Mouse (Mus musculus): ENCODE data around the gene Gabbr2. TPM values are rescaled to one million over a fixed set of nuclear protein-coding genes. Genes with fewer than 3 reads are reported as not detected.

The Gabbr2 gene
- polyA plus RNA-seq, 1 experiment from 2014 or later, result 3.0 TPM

GRCm38 (mm10) chr4:46853852-46854460 is 137.7 kb downstream of the Gabbr2 start:
- Histone ChIP-seq H3K36me3 (no peaks in the 10 kb centered on the region), H3K9me3 (peaks cover 4% of the 10 kb centered on the region; the same call in 1 of the 2 replicates), H3K4me3 (no peak overlapping the region), H3K27ac (no peak overlapping the region), H3K4me1 (no peaks in the 10 kb centered on the region), H3K4me2 (replicated peaks) (no peak overlapping the region), H3K9ac (no peak overlapping the region), H3K27me3 (replicated peaks) (no peaks in the 10 kb centered on the region)
- WGBS, result 89% methylated on average over 12 of the region's 12 CpGs
- no peak for ATAC-seq (ENCODE audit: low FRiP score, low read depth)

GRCm38 (mm10) chr4:46847745-46848144 is 143.9 kb downstream of the Gabbr2 start:
- H3K9ac ChIP-seq, result no peak overlapping the region
- ATAC-seq (ENCODE audit: low FRiP score, low read depth), result no peak
- no peak overlapping the region for H3K4me3 ChIP-seq
- H3K4me1 ChIP-seq, result no peaks in the 10 kb centered on the region
- H3K4me2 ChIP-seq (replicated peaks), result no peak overlapping the region
- no peaks in the 10 kb centered on the region for H3K27me3 ChIP-seq (replicated peaks)
- H3K9me3 ChIP-seq, result peaks cover 4% of the 10 kb centered on the region; the same call in 1 of the 2 replicates
- no peaks in the 10 kb centered on the region for H3K36me3 ChIP-seq
- no peak overlapping the region for H3K27ac ChIP-seq

GRCm38 (mm10) chr4:46846396-46846795 is 145.3 kb downstream of the Gabbr2 start:
- H3K27me3 ChIP-seq (replicated peaks), result no peaks in the 10 kb centered on the region
- peaks cover 4% of the 10 kb centered on the region; the same call in 1 of the 2 replicates for H3K9me3 ChIP-seq
- 94% methylated on average over 10 of the region's 10 CpGs for WGBS
- no peak for ATAC-seq (ENCODE audit: low FRiP score, low read depth)
- no peak overlapping the region for H3K27ac ChIP-seq
- H3K36me3 ChIP-seq, result no peaks in the 10 kb centered on the region
- H3K9ac ChIP-seq, result no peak overlapping the region
- no peak overlapping the region for H3K4me2 ChIP-seq (replicated peaks)
- H3K4me1 ChIP-seq, result no peaks in the 10 kb centered on the region
- no peak overlapping the region for H3K4me3 ChIP-seq

- no peak for ATAC-seq (ENCODE audit: low FRiP score, low read depth)
- Histone ChIP-seq H3K9me3 (no peaks in the 10 kb centered on the region), H3K9ac (no peak overlapping the region), H3K4me1 (no peaks in the 10 kb centered on the region), H3K4me3 (no peak overlapping the region), H3K27ac (no peak overlapping the region), H3K36me3 (no peaks in the 10 kb centered on the region), H3K27me3 (replicated peaks) (no peaks in the 10 kb centered on the region), H3K4me2 (replicated peaks) (no peak overlapping the region)
- 78% methylated on average over 6 of the region's 6 CpGs for WGBS
Measured at GRCm38 (mm10) chr4:46844982-46845643, 146.6 kb downstream of the Gabbr2 start.

GRCm38 (mm10) chr4:46844567-46844966 is 147.1 kb downstream of the Gabbr2 start:
- 81% methylated on average over 5 of the region's 5 CpGs for WGBS
- no peak overlapping the region for H3K9ac ChIP-seq
- no peak overlapping the region for H3K4me3 ChIP-seq
- H3K36me3 ChIP-seq, result no peaks in the 10 kb centered on the region
- H3K4me2 ChIP-seq (replicated peaks), result no peak overlapping the region
- no peak for ATAC-seq (ENCODE audit: low FRiP score, low read depth)
- no peaks in the 10 kb centered on the region for H3K9me3 ChIP-seq
- no peaks in the 10 kb centered on the region for H3K27me3 ChIP-seq (replicated peaks)
- no peak overlapping the region for H3K27ac ChIP-seq
- H3K4me1 ChIP-seq, result no peaks in the 10 kb centered on the region

GRCm38 (mm10) chr4:46842596-46842995 is 149.1 kb downstream of the Gabbr2 start:
- no peaks in the 10 kb centered on the region for H3K36me3 ChIP-seq
- no peak overlapping the region for H3K9ac ChIP-seq
- H3K4me1 ChIP-seq, result no peaks in the 10 kb centered on the region
- H3K27ac ChIP-seq, result no peak overlapping the region
- no peak for ATAC-seq (ENCODE audit: low FRiP score, low read depth)
- H3K27me3 ChIP-seq (replicated peaks), result no peaks in the 10 kb centered on the region
- no peak overlapping the region for H3K4me3 ChIP-seq
- no peak overlapping the region for H3K4me2 ChIP-seq (replicated peaks)
- 89% methylated on average over 7 of the region's 7 CpGs for WGBS
- no peaks in the 10 kb centered on the region for H3K9me3 ChIP-seq

GRCm38 (mm10) chr4:46840146-46840545 is 151.5 kb downstream of the Gabbr2 start:
- no peak overlapping the region for H3K4me3 ChIP-seq
- ATAC-seq (ENCODE audit: low FRiP score, low read depth), result no peak
- no peak overlapping the region for H3K4me2 ChIP-seq (replicated peaks)
- H3K36me3 ChIP-seq, result no peaks in the 10 kb centered on the region
- no peaks in the 10 kb centered on the region for H3K9me3 ChIP-seq
- no peaks in the 10 kb centered on the region for H3K4me1 ChIP-seq
- WGBS, result 76% methylated on average over 6 of the region's 6 CpGs
- no peak overlapping the region for H3K9ac ChIP-seq
- H3K27ac ChIP-seq, result no peak overlapping the region
- H3K27me3 ChIP-seq (replicated peaks), result no peaks in the 10 kb centered on the region

- no peaks in the 10 kb centered on the region for H3K36me3 ChIP-seq
- H3K9ac ChIP-seq, result no peak overlapping the region
- no peak for ATAC-seq (ENCODE audit: low FRiP score, low read depth)
- H3K4me1 ChIP-seq, result no peaks in the 10 kb centered on the region
- no peak overlapping the region for H3K4me3 ChIP-seq
- H3K27me3 ChIP-seq (replicated peaks), result no peaks in the 10 kb centered on the region
- H3K4me2 ChIP-seq (replicated peaks), result no peak overlapping the region
- H3K27ac ChIP-seq, result no peak overlapping the region
- WGBS, result 84% methylated on average over 7 of the region's 7 CpGs
- no peaks in the 10 kb centered on the region for H3K9me3 ChIP-seq
Measured at GRCm38 (mm10) chr4:46837362-46837761, 154.3 kb downstream of the Gabbr2 start.

GRCm38 (mm10) chr4:46836065-46836464 is 155.6 kb downstream of the Gabbr2 start:
- no peaks in the 10 kb centered on the region for H3K9me3 ChIP-seq
- H3K4me2 ChIP-seq (replicated peaks), result no peak overlapping the region
- no peak for ATAC-seq (ENCODE audit: low FRiP score, low read depth)
- H3K4me3 ChIP-seq, result no peak overlapping the region
- 71% methylated on average over 18 of the region's 18 CpGs for WGBS
- H3K9ac ChIP-seq, result no peak overlapping the region
- H3K36me3 ChIP-seq, result no peaks in the 10 kb centered on the region
- no peak overlapping the region for H3K27ac ChIP-seq
- no peaks in the 10 kb centered on the region for H3K4me1 ChIP-seq
- no peaks in the 10 kb centered on the region for H3K27me3 ChIP-seq (replicated peaks)

GRCm38 (mm10) chr4:46835064-46835463 is 156.6 kb downstream of the Gabbr2 start:
- 94% methylated on average over 14 of the region's 14 CpGs for WGBS
- no peaks in the 10 kb centered on the region for H3K4me1 ChIP-seq
- H3K9ac ChIP-seq, result no peak overlapping the region
- no peaks in the 10 kb centered on the region for H3K27me3 ChIP-seq (replicated peaks)
- H3K4me3 ChIP-seq, result no peak overlapping the region
- no peak overlapping the region for H3K4me2 ChIP-seq (replicated peaks)
- no peak for ATAC-seq (ENCODE audit: low FRiP score, low read depth)
- H3K27ac ChIP-seq, result no peak overlapping the region
- H3K9me3 ChIP-seq, result no peaks in the 10 kb centered on the region
- no peaks in the 10 kb centered on the region for H3K36me3 ChIP-seq

GRCm38 (mm10) chr4:46832834-46833544 is 158.7 kb downstream of the Gabbr2 start:
- Histone ChIP-seq H3K4me1 (peaks cover 9% of the 10 kb centered on the region; the same call in 1 of the 2 replicates), H3K27ac (no peak overlapping the region), H3K9ac (no peak overlapping the region), H3K9me3 (no peaks in the 10 kb centered on the region), H3K4me3 (no peak overlapping the region), H3K4me2 (replicated peaks) (no peak overlapping the region), H3K27me3 (replicated peaks) (no peaks in the 10 kb centered on the region), H3K36me3 (no peaks in the 10 kb centered on the region)
- no peak for ATAC-seq (ENCODE audit: low FRiP score, low read depth)
- WGBS, result 45% methylated on average over 12 of the region's 12 CpGs

GRCm38 (mm10) chr4:46829656-46830055 is 162.0 kb downstream of the Gabbr2 start:
- Histone ChIP-seq H3K27ac (no peak overlapping the region), H3K27me3 (replicated peaks) (no peaks in the 10 kb centered on the region), H3K4me1 (peaks cover 15% of the 10 kb centered on the region), H3K4me3 (no peak overlapping the region), H3K4me2 (replicated peaks) (no peak overlapping the region), H3K36me3 (no peaks in the 10 kb centered on the region), H3K9ac (no peak overlapping the region), H3K9me3 (no peaks in the 10 kb centered on the region)
- no peak for ATAC-seq (ENCODE audit: low FRiP score, low read depth)
- WGBS, result 45% methylated on average over 2 of the region's 2 CpGs

Measured in neural tube, embryonic 12.5 days (tissue).